Comparison of ENCODE assay signal across 15 mouse cellular contexts in the genomic region with DNA sequence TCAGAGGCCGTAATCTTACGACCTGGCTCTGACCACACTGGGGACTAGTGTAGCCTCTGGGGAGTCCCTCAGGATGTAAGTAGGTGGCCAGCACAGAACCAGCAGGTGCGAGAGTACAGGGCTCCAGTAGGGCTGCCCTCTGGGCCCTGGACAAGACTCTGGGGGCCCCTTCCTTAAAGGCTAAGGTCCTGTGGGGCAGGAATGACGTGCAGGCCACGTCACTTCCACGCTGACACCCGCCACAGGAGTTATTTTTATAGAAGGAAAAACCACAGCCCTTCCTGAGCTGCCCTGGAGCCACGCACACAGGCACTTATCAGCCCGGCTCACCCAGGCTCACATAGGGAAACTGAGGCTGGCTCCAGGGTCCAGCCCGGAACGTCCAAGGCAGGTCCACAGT. TPM values are rescaled to one million over a fixed set of nuclear protein-coding genes. Genes with fewer than 3 reads are reported as not detected.
DNase-seq lines count a peak whose midpoint lies in the region; ATAC-seq lines count a peak whose summit lies in the region.
"Had no signal": no experiment of that assay in that cellular context is flagged by ENCODE, and none has a peak within 500 bp of the region (broad histone marks: within the 10 kb centered on the region; RNA-seq: fewer than 3 reads in every experiment).

No protein-coding gene starts in this region.

- ATAC-seq in heart, embryonic 12.5 days (ENCODE audit: insufficient number of reproducible peaks, low FRiP score), result no peak
- ATAC-seq in limb, embryonic 15.5 days (ENCODE audit: insufficient number of reproducible peaks, low FRiP score, low TSS enrichment, low read depth), result no peak
- no peak; the same call in 1 of the 2 replicates for ATAC-seq in monocyte, adult 5-6 weeks (replicated peaks; ENCODE audit: insufficient number of reproducible peaks, low FRiP score, low TSS enrichment, poor library complexity, severe bottlenecking)
- ATAC-seq in erythroblast, adult 5-6 weeks (replicated peaks; ENCODE audit: low FRiP score, poor library complexity, severe bottlenecking), result no peak
- ATAC-seq: forebrain, embryonic 16.5 days; inflammation-experienced regulatory T-cells, adult 6 months had no signal

- no peak overlapping the region for H3K4me2 ChIP-seq in heart, embryonic 12.5 days
- no peak overlapping the region for H3K4me2 ChIP-seq in limb, embryonic 15.5 days
- H3K4me2 ChIP-seq: limb, embryonic 12.5 days; lung, embryonic 14.5 days; neural tube, embryonic 15.5 days had no signal

- no peak overlapping the region for H3K27ac ChIP-seq in heart, embryonic 12.5 days (ENCODE audit: poor library complexity, severe bottlenecking)
- 0 out of 2 replicates have a peak overlapping the region, but pooled peaks have one; percentile 35 for H3K27ac ChIP-seq in limb, embryonic 15.5 days
- H3K27ac ChIP-seq in limb, embryonic 10.5 days, result no peak overlapping the region
- peak overlapping the region; percentile 49; the same call in 1 of the 2 replicates for H3K27ac ChIP-seq in heart, embryonic 10.5 days
- H3K27ac ChIP-seq: limb, embryonic 12.5 days; neural tube, embryonic 15.5 days had no signal

- 65% methylated on average over 11 of the region's 11 CpGs for WGBS in heart, embryonic 12.5 days
- 68% methylated on average over 11 of the region's 11 CpGs for whole genome bisulfite sequencing in limb, embryonic 15.5 days
- 84% methylated on average over 11 of the region's 11 CpGs for WGBS in limb, embryonic 10.5 days
- 68% methylated on average over 11 of the region's 11 CpGs for WGBS in heart, embryonic 10.5 days

- peak; percentile 98 for DNase-seq in heart, adult 11 months
- no peak for DNase-seq in limb, embryonic 10.5 days (ENCODE audit: low spot score)
- DNase-seq in heart, embryonic 10.5 days (ENCODE audit: low spot score), result no peak
- DNase-seq in kidney, postnatal 36 days, result peak; percentile 56 to 65
- DNase-seq: lung, embryonic 14.5 days; thymus, adult 18-20 months had no signal

- no peaks in the 10 kb centered on the region for H3K9me3 ChIP-seq in heart, embryonic 12.5 days (replicated peaks)
- no peaks in the 10 kb centered on the region for H3K9me3 ChIP-seq in limb, embryonic 15.5 days
- no peaks in the 10 kb centered on the region for H3K9me3 ChIP-seq in limb, embryonic 10.5 days (replicated peaks)
- 0 out of 2 replicates have a peak, but pooled peaks cover 2% of the 10 kb centered on the region for H3K9me3 ChIP-seq in heart, embryonic 10.5 days
- H3K9me3 ChIP-seq: limb, embryonic 12.5 days; neural tube, embryonic 15.5 days had no signal

- H3K36me3 ChIP-seq in heart, embryonic 12.5 days, result peaks cover 28% of the 10 kb centered on the region; the same call in 1 of the 2 replicates
- H3K36me3 ChIP-seq in limb, embryonic 15.5 days, result peaks cover 5% of the 10 kb centered on the region
- H3K36me3 ChIP-seq in limb, embryonic 10.5 days, result peaks cover 3% of the 10 kb centered on the region; the same call in 1 of the 2 replicates
- H3K36me3 ChIP-seq in heart, embryonic 10.5 days, result peaks cover 31% of the 10 kb centered on the region
- H3K36me3 ChIP-seq: limb, embryonic 12.5 days had no signal

- no peak overlapping the region for H3K4me3 ChIP-seq in heart, embryonic 12.5 days
- H3K4me3 ChIP-seq in limb, embryonic 15.5 days, result no peak overlapping the region
- no peak overlapping the region for H3K4me3 ChIP-seq in limb, embryonic 10.5 days
- H3K4me3 ChIP-seq in heart, embryonic 10.5 days, result no peak overlapping the region
- H3K4me3 ChIP-seq: limb, embryonic 12.5 days; neural tube, embryonic 15.5 days had no signal

- peaks cover 39% of the 10 kb centered on the region for H3K4me1 ChIP-seq in heart, embryonic 12.5 days (replicated peaks)
- 0 out of 2 replicates have a peak, but pooled peaks cover 2% of the 10 kb centered on the region for H3K4me1 ChIP-seq in limb, embryonic 15.5 days
- H3K4me1 ChIP-seq in limb, embryonic 10.5 days, result peaks cover 45% of the 10 kb centered on the region
- peaks cover 55% of the 10 kb centered on the region for H3K4me1 ChIP-seq in heart, embryonic 10.5 days

- H3K27me3 ChIP-seq in heart, embryonic 12.5 days (replicated peaks), result peaks cover 78% of the 10 kb centered on the region
- H3K27me3 ChIP-seq in limb, embryonic 15.5 days, result no peaks in the 10 kb centered on the region
- H3K27me3 ChIP-seq in limb, embryonic 10.5 days (ENCODE audit: low read depth, poor library complexity, severe bottlenecking), result 0 out of 2 replicates have a peak, but pooled peaks cover 12% of the 10 kb centered on the region
- H3K27me3 ChIP-seq in heart, embryonic 10.5 days (ENCODE audit: insufficient read depth, poor library complexity, severe bottlenecking), result peaks cover 88% of the 10 kb centered on the region
- H3K27me3 ChIP-seq: neural tube, embryonic 15.5 days had no signal

- no peak overlapping the region for H3K9ac ChIP-seq in heart, embryonic 12.5 days
- no peak overlapping the region for H3K9ac ChIP-seq in limb, embryonic 15.5 days
- H3K9ac ChIP-seq: limb, embryonic 12.5 days; lung, embryonic 14.5 days; neural tube, embryonic 15.5 days had no signal

RNA-seq across cellular contexts. Expression of a gene that starts 12.1 kb away (rescaled TPM):
- polyA plus RNA-seq in heart, embryonic 12.5 days (2016; fragmentation: Nextera tagmentation; extraction: Ambion mirVana), result 2.6 TPM in 2 replicates
- polyA plus RNA-seq in limb, embryonic 15.5 days (2015; fragmentation: Nextera tagmentation; extraction: Ambion mirVana), result 10.3 and 11.6 TPM in 2 replicates
- polyA plus RNA-seq in limb, embryonic 10.5 days (2016; fragmentation: Nextera tagmentation; extraction: Ambion mirVana), result 3.5 and 4.5 TPM in 2 replicates
- polyA plus RNA-seq in heart, embryonic 10.5 days (2016; fragmentation: Nextera tagmentation; extraction: Ambion mirVana), result 2.0 and 3.6 TPM in 2 replicates
- 0.11 to 3.6 TPM (median 3.4 TPM) in 3 replicates for total RNA-seq in monocyte, adult 5-6 weeks (2017)
- total RNA-seq in erythroblast, adult 5-6 weeks (2015; ENCODE audit: low replicate concordance), result not detected in 2 replicates
- total RNA-seq in erythroblast, adult 5-6 weeks (2017; ENCODE audit: low replicate concordance), result not detected in 2 replicates

RNA-seq across cellular contexts. Expression of a gene that starts 24.4 kb away (rescaled TPM):
- 38.3 and 41.7 TPM in 2 replicates for polyA plus RNA-seq in heart, embryonic 12.5 days (2016; fragmentation: Nextera tagmentation; extraction: Ambion mirVana)
- polyA plus RNA-seq in limb, embryonic 15.5 days (2015; fragmentation: Nextera tagmentation; extraction: Ambion mirVana), result 70.5 and 71.2 TPM in 2 replicates
- polyA plus RNA-seq in limb, embryonic 10.5 days (2016; fragmentation: Nextera tagmentation; extraction: Ambion mirVana), result 76.7 and 79.7 TPM in 2 replicates
- 48.6 and 65.5 TPM in 2 replicates for polyA plus RNA-seq in heart, embryonic 10.5 days (2016; fragmentation: Nextera tagmentation; extraction: Ambion mirVana)
- 6.5 to 9.3 TPM (median 7.9 TPM) in 3 replicates for total RNA-seq in monocyte, adult 5-6 weeks (2017)
- 2.7 TPM in 1 of 2 replicates, not detected in the other for total RNA-seq in erythroblast, adult 5-6 weeks (2015; ENCODE audit: low replicate concordance)
- total RNA-seq in erythroblast, adult 5-6 weeks (2017; ENCODE audit: low replicate concordance), result 1.1 TPM in 1 of 2 replicates, not detected in the other

RNA-seq across cellular contexts. Expression of a gene that starts 49.5 kb away (rescaled TPM):
- not detected in 2 replicates for polyA plus RNA-seq in heart, embryonic 12.5 days (2016; fragmentation: Nextera tagmentation; extraction: Ambion mirVana)
- 0.20 and 0.41 TPM in 2 replicates for polyA plus RNA-seq in limb, embryonic 15.5 days (2015; fragmentation: Nextera tagmentation; extraction: Ambion mirVana)
- 0.11 TPM in 1 of 2 replicates, not detected in the other for polyA plus RNA-seq in limb, embryonic 10.5 days (2016; fragmentation: Nextera tagmentation; extraction: Ambion mirVana)
- 0.11 TPM in 1 of 2 replicates, not detected in the other for polyA plus RNA-seq in heart, embryonic 10.5 days (2016; fragmentation: Nextera tagmentation; extraction: Ambion mirVana)
- total RNA-seq in monocyte, adult 5-6 weeks (2017), result 61.4 to 99.5 TPM (median 74.8 TPM) in 3 replicates
- total RNA-seq in erythroblast, adult 5-6 weeks (2015; ENCODE audit: low replicate concordance), result 1.9 and 2.3 TPM in 2 replicates
- 1.1 and 2.1 TPM in 2 replicates for total RNA-seq in erythroblast, adult 5-6 weeks (2017; ENCODE audit: low replicate concordance)
- total RNA-seq: layer of hippocampus, postnatal 10 days had no signal
- polyA plus RNA-seq: forebrain, embryonic 16.5 days; limb, embryonic 12.5 days had no signal

RNA-seq across cellular contexts. Expression of a gene that starts 58.8 kb away (rescaled TPM):
- polyA plus RNA-seq in heart, embryonic 12.5 days (2016; fragmentation: Nextera tagmentation; extraction: Ambion mirVana), result 22.4 and 23.0 TPM in 2 replicates
- 25.4 and 26.3 TPM in 2 replicates for polyA plus RNA-seq in limb, embryonic 15.5 days (2015; fragmentation: Nextera tagmentation; extraction: Ambion mirVana)
- polyA plus RNA-seq in limb, embryonic 10.5 days (2016; fragmentation: Nextera tagmentation; extraction: Ambion mirVana), result 25.6 and 27.9 TPM in 2 replicates
- polyA plus RNA-seq in heart, embryonic 10.5 days (2016; fragmentation: Nextera tagmentation; extraction: Ambion mirVana), result 22.3 and 23.6 TPM in 2 replicates
- total RNA-seq in monocyte, adult 5-6 weeks (2017), result 2.6 to 4.7 TPM (median 3.0 TPM) in 3 replicates
- total RNA-seq in erythroblast, adult 5-6 weeks (2015; ENCODE audit: low replicate concordance), result 2.3 TPM in 1 of 2 replicates, not detected in the other
- total RNA-seq in erythroblast, adult 5-6 weeks (2017; ENCODE audit: low replicate concordance), result 1.9 and 2.9 TPM in 2 replicates

Comparison
In these comparisons a context has a peak if more than half of its experiments do, and no peak if none do; other contexts are left out.
1. DNase-seq: peak in heart, adult 11 months (single experiment) and kidney, postnatal 36 days (2 of 2); none in limb, embryonic 10.5 days (single experiment) and heart, embryonic 10.5 days (single experiment).
2. H3K27ac ChIP-seq: peak in limb, embryonic 15.5 days (single experiment) and heart, embryonic 10.5 days (single experiment); none in heart, embryonic 12.5 days (single experiment) and limb, embryonic 10.5 days (single experiment).